Mouse (Mus musculus) adrenal gland, postnatal 10 days (tissue): Measurements from ENCODE around the gene Sgsm1. TPM values are rescaled to one million over a fixed set of nuclear protein-coding genes. Genes with fewer than 3 reads are reported as not detected.

ENCODE experiments used
- microRNA-seq: library from miRNA; unstranded; fragments of <30 nt; microRNA quantifications from one replicate; pipeline ENCODE4 v1.2.0, GENCODE M21; 2021
- total RNA-seq, 2 experiments: library from RNA; stranded (reverse); gene quantifications; 2 replicates each; pipeline ENCODE4 v1.2.3; 2021

The Sgsm1 gene
- total RNA-seq, 2 experiments from 2014 or later = 9.0 to 10.5 TPM

Small RNAs within 50 kb of the gene (microRNA-seq; reads per million reads assigned to microRNA genes)
- gene Mir7229 (not detected), gene Mir7230 (not detected)

Other genes starting within 250 kb of the Sgsm1 start
- not detected for gene Crybb2, start 240.7 kb downstream of the Sgsm1 start, total RNA-seq
- 1 to 10 TPM; 1.1 to 1.5 TPM for gene Crybb3, start 229.2 kb downstream of the Sgsm1 start, total RNA-seq
- 10 to 100 TPM; 23.0 to 23.1 TPM for gene 2900026A02Rik, start 89.5 kb downstream of the Sgsm1 start, total RNA-seq
- not detected for gene Tmem211, start 83.9 kb downstream of the Sgsm1 start, total RNA-seq
- not detected for gene Aym1, start 46.5 kb upstream of the Sgsm1 start, total RNA-seq
- 1 to 10 TPM; 6.5 to 6.7 TPM for gene Wscd2, start 179.5 kb upstream of the Sgsm1 start, total RNA-seq